Mouse (Mus musculus): Measurements from ENCODE around the gene Gmppa. TPM values are rescaled to one million over a fixed set of nuclear protein-coding genes. Genes with fewer than 3 reads are reported as not detected.

Gene Gmppa
- polyA plus RNA-seq, 1 experiment from 2014 or later: 84.5 TPM

DNA sequence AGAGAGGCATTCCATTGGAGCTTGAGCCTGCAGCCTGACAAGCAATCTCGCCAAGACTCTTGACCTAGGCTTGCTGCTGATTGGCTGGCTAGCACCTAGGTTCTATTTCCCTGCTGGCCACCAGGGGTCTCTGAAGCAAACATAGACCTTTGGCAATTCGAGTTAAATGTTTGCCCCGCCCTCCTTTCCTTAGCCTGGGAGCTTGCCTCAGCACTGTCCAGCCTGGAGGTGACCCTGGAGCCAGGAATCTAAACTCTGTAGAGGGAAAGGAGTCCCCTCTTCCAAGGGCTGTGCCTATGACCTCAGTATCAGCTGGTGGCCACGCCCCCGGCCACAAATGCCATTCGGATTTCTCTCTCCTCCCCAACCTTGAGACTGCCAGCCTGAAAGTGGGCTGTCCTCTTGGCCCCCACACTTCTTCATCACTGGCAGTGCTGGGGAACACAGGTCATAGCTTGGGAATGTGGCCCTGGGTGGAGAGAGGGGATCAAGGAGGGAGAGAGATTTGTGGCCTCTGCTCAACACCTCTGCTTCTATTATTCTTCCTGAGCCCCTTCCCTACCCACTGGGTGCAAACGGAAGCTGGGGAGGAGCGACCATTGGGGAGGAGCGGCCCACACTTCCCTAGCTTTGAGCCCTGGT lies 36.8 kb upstream of the Gmppa start:
- Histone ChIP-seq H3K9ac (replicated peaks; ENCODE audit: low read depth, low read length) (no peak overlapping the region), H3K9me3 (ENCODE audit: control insufficient read depth, low read depth, low read length) (no peaks in the 10 kb centered on the region), H3K4me3 (ENCODE audit: low read depth, low read length) (no peak overlapping the region), H3K4me2 (replicated peaks; ENCODE audit: low read depth, low read length) (0 out of 2 replicates have a peak overlapping the region, but pooled peaks have one; percentile 10), H3K36me3 (ENCODE audit: control insufficient read depth, insufficient read depth, low read length) (peaks cover 13% of the 10 kb centered on the region), H3K27ac (ENCODE audit: low read length) (peak overlapping the region; percentile 88), H3K4me1 (ENCODE audit: control insufficient read depth, insufficient read depth, low read length) (peaks cover 25% of the 10 kb centered on the region), H3K27me3 (ENCODE audit: control insufficient read depth, insufficient read depth, low read length) (no peaks in the 10 kb centered on the region)
- WGBS: 9% methylated on average over 9 of the region's 9 CpGs
- peak; percentile 57; the same call in 1 of the 2 replicates for ATAC-seq (ENCODE audit: insufficient number of reproducible peaks, insufficient read depth, low FRiP score, low read depth)

DNA sequence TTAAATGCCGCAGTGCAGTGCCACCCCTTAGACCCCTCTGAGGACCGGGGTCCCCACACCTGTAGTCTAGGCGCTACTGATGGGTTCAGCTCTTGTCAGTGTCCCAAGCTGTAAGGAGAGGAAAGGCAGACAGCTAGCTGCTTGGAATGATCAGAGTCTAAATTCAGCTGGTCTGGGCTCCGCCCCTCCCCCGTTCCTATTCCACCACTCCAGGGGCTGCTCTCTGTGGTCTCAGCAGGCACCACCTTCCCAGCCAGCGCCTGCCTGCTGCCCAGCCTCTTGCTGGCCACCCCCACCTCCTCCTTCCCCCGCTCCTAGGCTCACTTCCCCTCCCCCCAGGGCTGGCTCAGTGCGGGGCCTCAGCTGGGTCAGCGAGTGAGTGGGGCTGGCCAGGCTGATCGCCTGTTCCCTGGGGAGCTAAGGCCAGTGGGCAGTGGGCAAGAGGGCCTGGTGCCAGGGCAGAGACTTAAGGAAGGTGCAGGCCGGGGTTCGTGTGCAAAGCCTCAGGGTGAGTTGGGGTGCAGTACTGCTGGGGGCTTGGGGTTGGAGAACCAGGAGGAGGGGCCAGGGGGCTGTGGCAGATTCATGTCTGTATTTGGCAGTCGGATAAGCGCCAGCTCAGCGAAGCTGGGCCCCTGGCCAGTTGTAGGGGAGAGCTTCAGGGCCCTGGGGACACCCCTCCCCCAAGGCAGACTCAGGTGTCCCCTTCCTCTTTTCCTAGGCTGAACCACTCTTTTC lies 35.8 kb upstream of the Gmppa start:
- WGBS: 7% methylated on average over 15 of the region's 15 CpGs
- Histone ChIP-seq H3K9ac (replicated peaks; ENCODE audit: low read depth, low read length) (peak overlapping the region; percentile 18; the same call in 1 of the 2 replicates), H3K9me3 (ENCODE audit: control insufficient read depth, low read depth, low read length) (no peaks in the 10 kb centered on the region)

DNA sequence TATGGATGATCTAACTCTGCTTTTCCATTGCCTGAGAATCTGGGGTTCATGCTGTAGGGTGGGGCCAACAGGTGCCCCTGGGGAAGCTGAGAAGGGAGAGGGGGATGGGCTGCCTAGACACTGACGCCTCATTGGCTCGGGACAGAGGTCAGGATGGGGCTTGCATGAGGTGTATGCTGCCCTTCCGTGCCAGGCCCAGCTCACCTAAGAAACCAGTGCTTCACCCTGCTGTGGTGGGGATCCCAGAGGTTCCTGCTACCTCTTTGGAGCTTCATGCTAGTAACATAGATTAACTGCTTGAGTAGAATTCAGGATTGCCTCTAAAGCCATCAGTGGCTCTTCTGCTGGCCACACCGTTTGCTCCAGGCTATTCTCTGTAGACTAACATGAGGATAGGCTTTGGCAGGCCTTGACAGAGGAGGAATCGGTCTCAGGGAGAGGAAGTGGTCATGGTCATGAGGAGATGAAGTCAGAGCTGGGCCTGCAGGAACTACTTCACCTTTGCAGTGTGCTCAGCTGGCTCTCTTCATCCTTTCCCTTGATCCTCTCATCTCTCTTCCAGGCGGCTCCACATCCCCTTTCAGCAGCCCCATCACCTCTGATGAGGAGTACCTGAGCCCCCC lies 35.1 kb upstream of the Gmppa start:
- Histone ChIP-seq H3K27me3 (ENCODE audit: control insufficient read depth, insufficient read depth, low read length) (no peaks in the 10 kb centered on the region), H3K9me3 (ENCODE audit: control insufficient read depth, low read depth, low read length) (no peaks in the 10 kb centered on the region), H3K4me1 (ENCODE audit: control insufficient read depth, insufficient read depth, low read length) (peaks cover 25% of the 10 kb centered on the region), H3K36me3 (ENCODE audit: control insufficient read depth, insufficient read depth, low read length) (peaks cover 17% of the 10 kb centered on the region), H3K4me2 (replicated peaks; ENCODE audit: low read depth, low read length) (peak overlapping the region; percentile 42), H3K9ac (replicated peaks; ENCODE audit: low read depth, low read length) (peak overlapping the region; percentile 18; the same call in 1 of the 2 replicates), H3K4me3 (ENCODE audit: low read depth, low read length) (peak overlapping the region; percentile 16), H3K27ac (ENCODE audit: low read length) (peak overlapping the region; percentile 88)
- ATAC-seq (ENCODE audit: insufficient number of reproducible peaks, insufficient read depth, low FRiP score, low read depth): no peak
- WGBS: 28% methylated on average over 6 of the region's 6 CpGs

More for the DNA sequence above, 35.8 kb upstream of the Gmppa start:
- H3K4me2 ChIP-seq (replicated peaks; ENCODE audit: low read depth, low read length): peak overlapping the region; percentile 42
- ATAC-seq (ENCODE audit: insufficient number of reproducible peaks, insufficient read depth, low FRiP score, low read depth): peak; percentile 90
- peaks cover 25% of the 10 kb centered on the region for H3K4me1 ChIP-seq (ENCODE audit: control insufficient read depth, insufficient read depth, low read length)
- H3K27ac ChIP-seq (ENCODE audit: low read length): peak overlapping the region; percentile 88
- H3K4me3 ChIP-seq (ENCODE audit: low read depth, low read length): peak overlapping the region; percentile 16
- no peaks in the 10 kb centered on the region for H3K27me3 ChIP-seq (ENCODE audit: control insufficient read depth, insufficient read depth, low read length)
- peaks cover 17% of the 10 kb centered on the region for H3K36me3 ChIP-seq (ENCODE audit: control insufficient read depth, insufficient read depth, low read length)

DNA sequence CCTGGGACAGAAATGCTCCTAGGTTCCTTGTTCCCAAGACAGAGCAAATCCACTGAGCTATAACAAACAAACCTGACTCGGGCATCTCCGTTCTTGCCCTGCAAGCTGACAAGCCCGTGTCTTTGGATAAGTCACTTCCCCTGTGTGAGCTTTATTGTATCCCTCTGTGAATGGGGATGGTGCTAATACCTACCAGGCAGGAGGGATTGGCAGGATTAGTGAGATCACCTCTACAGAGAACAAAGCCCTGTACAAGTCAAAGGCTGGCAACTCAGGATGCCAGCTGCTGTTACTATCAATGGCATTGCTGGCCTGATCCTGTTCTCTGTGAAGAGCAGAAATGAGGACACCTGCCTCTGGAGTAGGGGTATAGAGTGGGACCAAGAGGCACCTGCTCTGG lies 30.2 kb upstream of the Gmppa start:
- ATAC-seq (ENCODE audit: insufficient number of reproducible peaks, insufficient read depth, low FRiP score, low read depth): no peak
- H3K9me3 ChIP-seq (ENCODE audit: control insufficient read depth, low read depth, low read length): no peaks in the 10 kb centered on the region
- H3K27me3 ChIP-seq (ENCODE audit: control insufficient read depth, insufficient read depth, low read length): no peaks in the 10 kb centered on the region
- H3K4me2 ChIP-seq (replicated peaks; ENCODE audit: low read depth, low read length): no peak overlapping the region
- no peak overlapping the region for H3K27ac ChIP-seq (ENCODE audit: low read length)
- no peak overlapping the region for H3K4me3 ChIP-seq (ENCODE audit: low read depth, low read length)
- H3K9ac ChIP-seq (replicated peaks; ENCODE audit: low read depth, low read length): no peak overlapping the region
- peaks cover 2% of the 10 kb centered on the region; the same call in 1 of the 2 replicates for H3K4me1 ChIP-seq (ENCODE audit: control insufficient read depth, insufficient read depth, low read length)
- peaks cover 23% of the 10 kb centered on the region for H3K36me3 ChIP-seq (ENCODE audit: control insufficient read depth, insufficient read depth, low read length)
- 80% methylated on average over 3 of the region's 3 CpGs for WGBS

DNA sequence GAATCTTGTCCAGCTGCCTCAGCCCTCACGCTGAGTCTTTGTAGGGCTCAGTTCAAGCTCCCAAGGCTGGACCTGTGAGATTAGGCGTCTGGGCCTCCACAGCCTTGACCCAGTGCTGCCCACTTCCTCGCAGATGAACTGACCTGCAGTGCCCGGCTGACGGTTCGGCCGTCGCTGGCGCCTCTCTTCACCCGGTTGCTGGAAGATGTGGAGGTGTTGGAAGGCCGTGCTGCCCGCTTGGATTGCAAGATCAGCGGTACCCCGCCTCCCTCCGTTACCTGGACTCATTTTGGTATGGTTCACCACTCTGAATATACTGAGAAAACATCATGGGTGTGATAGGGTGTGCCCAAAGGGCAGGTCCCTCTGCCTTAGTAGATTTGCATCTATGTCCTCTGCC lies 29.6 kb upstream of the Gmppa start:
- ATAC-seq (ENCODE audit: insufficient number of reproducible peaks, insufficient read depth, low FRiP score, low read depth): no peak
- Histone ChIP-seq H3K4me3 (ENCODE audit: low read depth, low read length) (no peak overlapping the region), H3K4me1 (ENCODE audit: control insufficient read depth, insufficient read depth, low read length) (no peaks in the 10 kb centered on the region), H3K27ac (ENCODE audit: low read length) (no peak overlapping the region), H3K27me3 (ENCODE audit: control insufficient read depth, insufficient read depth, low read length) (no peaks in the 10 kb centered on the region), H3K4me2 (replicated peaks; ENCODE audit: low read depth, low read length) (no peak overlapping the region), H3K9ac (replicated peaks; ENCODE audit: low read depth, low read length) (no peak overlapping the region), H3K9me3 (ENCODE audit: control insufficient read depth, low read depth, low read length) (no peaks in the 10 kb centered on the region), H3K36me3 (ENCODE audit: control insufficient read depth, insufficient read depth, low read length) (peaks cover 22% of the 10 kb centered on the region)
- 92% methylated on average over 15 of the region's 15 CpGs for WGBS

DNA sequence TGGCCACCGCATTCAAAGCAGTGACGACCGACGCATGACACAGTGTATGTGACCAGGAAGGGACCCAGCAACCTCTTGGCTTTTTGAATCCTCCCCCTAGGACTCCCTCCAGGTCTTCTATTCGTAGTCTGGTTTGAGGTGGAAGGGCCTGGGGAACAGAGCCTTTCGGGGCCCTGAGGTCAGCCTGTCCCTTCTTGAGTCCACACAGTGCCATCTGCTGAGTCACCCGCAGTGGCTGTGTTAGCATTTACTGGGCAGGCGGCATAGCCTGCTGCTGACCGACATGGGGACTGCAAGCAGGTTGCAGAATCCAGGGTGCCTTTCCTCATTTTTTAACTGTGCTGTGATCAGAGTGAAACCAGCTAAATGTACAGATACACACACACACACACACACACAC lies 28.7 kb upstream of the Gmppa start:
- peaks cover 18% of the 10 kb centered on the region for H3K36me3 ChIP-seq (ENCODE audit: control insufficient read depth, insufficient read depth, low read length)

DNA sequence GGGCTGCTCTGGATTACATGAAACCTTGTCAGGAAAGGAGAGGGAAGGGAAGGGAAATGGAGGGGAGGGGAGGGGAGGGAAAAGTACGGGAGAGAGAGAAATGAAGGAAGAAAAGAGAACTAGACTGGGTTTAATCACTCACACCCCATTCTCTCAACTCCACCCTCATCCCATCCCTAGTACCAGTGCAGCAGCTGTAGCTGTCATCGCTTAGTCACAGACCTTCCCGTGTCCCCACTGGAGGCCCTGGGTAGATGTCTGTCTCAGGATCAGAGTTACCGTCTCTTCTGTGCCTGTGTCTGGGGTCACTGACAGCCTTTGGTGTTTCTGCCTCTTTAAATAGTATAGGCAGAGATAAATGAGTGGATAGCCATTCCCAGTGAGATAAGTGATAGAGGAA lies 27.5 kb upstream of the Gmppa start:
- WGBS: 70% methylated on average over 4 of the region's 4 CpGs
- H3K36me3 ChIP-seq (ENCODE audit: control insufficient read depth, insufficient read depth, low read length): peaks cover 10% of the 10 kb centered on the region
- no peaks in the 10 kb centered on the region for H3K4me1 ChIP-seq (ENCODE audit: control insufficient read depth, insufficient read depth, low read length)
- H3K4me3 ChIP-seq (ENCODE audit: low read depth, low read length): no peak overlapping the region
- H3K9me3 ChIP-seq (ENCODE audit: control insufficient read depth, low read depth, low read length): no peaks in the 10 kb centered on the region
- no peak overlapping the region for H3K9ac ChIP-seq (replicated peaks; ENCODE audit: low read depth, low read length)
- no peak overlapping the region for H3K27ac ChIP-seq (ENCODE audit: low read length)
- ATAC-seq (ENCODE audit: insufficient number of reproducible peaks, insufficient read depth, low FRiP score, low read depth): no peak
- no peaks in the 10 kb centered on the region for H3K27me3 ChIP-seq (ENCODE audit: control insufficient read depth, insufficient read depth, low read length)
- no peak overlapping the region for H3K4me2 ChIP-seq (replicated peaks; ENCODE audit: low read depth, low read length)

More for the DNA sequence above, 28.7 kb upstream of the Gmppa start:
- H3K9me3 ChIP-seq (ENCODE audit: control insufficient read depth, low read depth, low read length): no peaks in the 10 kb centered on the region
- no peak overlapping the region for H3K9ac ChIP-seq (replicated peaks; ENCODE audit: low read depth, low read length)
- no peak for ATAC-seq (ENCODE audit: insufficient number of reproducible peaks, insufficient read depth, low FRiP score, low read depth)
- H3K27ac ChIP-seq (ENCODE audit: low read length): no peak overlapping the region
- no peak overlapping the region for H3K4me3 ChIP-seq (ENCODE audit: low read depth, low read length)
- H3K4me2 ChIP-seq (replicated peaks; ENCODE audit: low read depth, low read length): no peak overlapping the region
- WGBS: 93% methylated on average over 9 of the region's 9 CpGs
- no peaks in the 10 kb centered on the region for H3K4me1 ChIP-seq (ENCODE audit: control insufficient read depth, insufficient read depth, low read length)
- H3K27me3 ChIP-seq (ENCODE audit: control insufficient read depth, insufficient read depth, low read length): no peaks in the 10 kb centered on the region

DNA sequence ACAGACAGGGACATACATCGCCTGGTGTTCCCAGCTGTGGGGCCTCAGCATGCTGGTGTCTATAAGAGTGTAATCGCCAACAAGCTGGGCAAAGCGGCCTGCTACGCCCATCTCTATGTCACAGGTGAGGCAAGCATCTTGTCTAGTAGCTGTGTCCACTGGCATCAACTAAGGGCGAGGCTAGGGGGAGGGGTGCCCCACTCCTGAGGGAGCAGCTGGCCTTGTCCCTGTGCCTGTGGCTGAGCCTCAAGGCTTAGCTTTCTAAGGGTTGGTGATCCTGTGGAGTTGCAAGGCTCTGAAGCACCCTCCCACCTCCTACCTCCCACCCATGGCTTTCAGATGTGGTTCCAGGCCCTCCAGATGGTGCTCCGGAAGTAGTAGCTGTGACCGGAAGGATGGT lies 25.8 kb upstream of the Gmppa start:
- no peaks in the 10 kb centered on the region for H3K9me3 ChIP-seq (ENCODE audit: control insufficient read depth, low read depth, low read length)
- H3K27me3 ChIP-seq (ENCODE audit: control insufficient read depth, insufficient read depth, low read length): no peaks in the 10 kb centered on the region
- no peak overlapping the region for H3K4me3 ChIP-seq (ENCODE audit: low read depth, low read length)
- H3K4me2 ChIP-seq (replicated peaks; ENCODE audit: low read depth, low read length): no peak overlapping the region
- WGBS: 91% methylated on average over 7 of the region's 7 CpGs
- H3K4me1 ChIP-seq (ENCODE audit: control insufficient read depth, insufficient read depth, low read length): no peaks in the 10 kb centered on the region
- no peak overlapping the region for H3K27ac ChIP-seq (ENCODE audit: low read length)
- no peak for ATAC-seq (ENCODE audit: insufficient number of reproducible peaks, insufficient read depth, low FRiP score, low read depth)
- no peak overlapping the region for H3K9ac ChIP-seq (replicated peaks; ENCODE audit: low read depth, low read length)
- H3K36me3 ChIP-seq (ENCODE audit: control insufficient read depth, insufficient read depth, low read length): peaks cover 6% of the 10 kb centered on the region

All from stomach, embryonic 14.5 days (tissue).